Mouse (Mus musculus): Measurements from ENCODE around the gene Lsm10. TPM values are rescaled to one million over a fixed set of nuclear protein-coding genes. Genes with fewer than 3 reads are reported as not detected.

Gene Lsm10
- polyA plus RNA-seq, 1 experiment from 2014 or later, result 51.6 TPM

DNA sequence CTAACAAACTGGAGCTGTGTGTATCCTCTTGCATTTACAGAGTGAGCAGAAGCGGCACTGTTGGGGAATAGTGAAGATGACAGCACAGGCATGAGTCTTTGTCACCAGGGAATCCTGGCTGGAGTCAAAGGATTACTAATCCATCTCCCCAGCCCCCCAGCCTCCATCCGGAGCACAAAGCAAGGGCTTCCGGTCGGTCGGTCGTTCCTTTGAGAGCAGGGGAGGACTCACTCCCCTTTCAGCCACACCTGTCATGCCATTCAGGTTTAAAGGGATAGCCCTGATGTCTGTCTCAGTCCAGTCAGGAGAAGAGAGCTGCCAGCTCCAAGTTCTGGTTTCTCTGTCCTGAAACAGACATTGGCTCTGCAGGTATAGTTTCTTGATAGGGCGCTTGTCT, 14.7 kb downstream of the Lsm10 start:
- peaks cover 73% of the 10 kb centered on the region for H3K4me1 ChIP-seq
- H3K27me3 ChIP-seq (replicated peaks), result no peaks in the 10 kb centered on the region
- peak overlapping the region; percentile 82 for H3K27ac ChIP-seq (replicated peaks)
- no peaks in the 10 kb centered on the region for H3K9me3 ChIP-seq (replicated peaks)
- peak overlapping the region; percentile 36 for H3K4me2 ChIP-seq
- H3K9ac ChIP-seq (replicated peaks), result peak overlapping the region; percentile 7; the same call in 1 of the 2 replicates
- H3K4me3 ChIP-seq (replicated peaks), result no peak overlapping the region
- 19% methylated on average over 7 of the region's 7 CpGs for WGBS
- ATAC-seq (ENCODE audit: low FRiP score), result no peak
- H3K36me3 ChIP-seq, result no peaks in the 10 kb centered on the region

DNA sequence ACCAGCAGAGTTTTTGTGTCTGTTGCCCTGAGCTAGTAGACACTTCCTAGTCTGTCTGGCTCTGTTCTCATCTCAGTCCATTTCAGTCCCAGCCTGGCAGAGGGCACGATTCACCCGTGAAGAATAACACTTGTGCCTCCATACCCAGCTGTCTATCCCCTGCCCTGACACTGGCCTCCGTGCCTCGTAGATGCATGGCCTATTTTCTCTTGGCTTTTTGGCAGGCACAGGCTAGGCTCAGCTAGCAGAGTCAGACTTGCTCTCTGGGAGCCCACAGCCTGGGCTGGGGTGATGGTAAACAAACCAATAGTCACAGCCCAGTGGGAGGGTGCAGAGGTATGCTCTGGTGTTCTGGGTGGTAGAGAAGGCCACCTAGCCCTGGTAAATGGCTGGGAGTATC, 16.8 kb downstream of the Lsm10 start:
- H3K4me2 ChIP-seq, result no peak overlapping the region
- no peak for ATAC-seq (ENCODE audit: low FRiP score)
- H3K27ac ChIP-seq (replicated peaks), result no peak overlapping the region
- peaks cover 62% of the 10 kb centered on the region for H3K4me1 ChIP-seq
- no peaks in the 10 kb centered on the region for H3K27me3 ChIP-seq (replicated peaks)
- no peak overlapping the region for H3K4me3 ChIP-seq (replicated peaks)
- H3K36me3 ChIP-seq, result no peaks in the 10 kb centered on the region
- no peak overlapping the region for H3K9ac ChIP-seq (replicated peaks)
- no peaks in the 10 kb centered on the region for H3K9me3 ChIP-seq (replicated peaks)
- WGBS, result 60% methylated on average over 4 of the region's 4 CpGs

DNA sequence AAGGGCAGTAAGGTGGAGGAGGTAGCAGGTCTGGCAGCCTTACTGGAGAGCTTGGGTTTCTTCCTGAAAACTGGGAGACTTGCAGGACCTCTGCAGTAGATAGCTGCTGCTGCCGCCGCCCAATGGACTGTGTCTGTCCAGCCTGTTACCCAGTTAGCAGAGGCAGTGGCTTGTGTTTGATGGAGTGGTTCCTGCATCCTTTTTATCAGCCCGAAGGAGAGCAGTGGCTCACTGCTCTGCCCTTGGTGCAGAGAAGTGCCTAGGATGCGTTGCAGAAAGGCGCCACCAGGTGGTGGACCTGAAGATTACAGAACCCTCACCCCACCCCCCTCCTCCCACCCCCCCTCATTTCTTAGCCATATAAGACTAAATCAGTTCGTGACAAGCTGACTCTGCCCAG, 17.5 kb downstream of the Lsm10 start:
- Histone ChIP-seq H3K4me2 (no peak overlapping the region), H3K4me1 (peaks cover 62% of the 10 kb centered on the region), H3K9ac (replicated peaks) (no peak overlapping the region), H3K4me3 (replicated peaks) (no peak overlapping the region), H3K27me3 (replicated peaks) (no peaks in the 10 kb centered on the region), H3K27ac (replicated peaks) (no peak overlapping the region), H3K9me3 (replicated peaks) (no peaks in the 10 kb centered on the region), H3K36me3 (no peaks in the 10 kb centered on the region)
- whole genome bisulfite sequencing, result 14% methylated on average over 6 of the region's 6 CpGs
- no peak for ATAC-seq (ENCODE audit: low FRiP score)

DNA sequence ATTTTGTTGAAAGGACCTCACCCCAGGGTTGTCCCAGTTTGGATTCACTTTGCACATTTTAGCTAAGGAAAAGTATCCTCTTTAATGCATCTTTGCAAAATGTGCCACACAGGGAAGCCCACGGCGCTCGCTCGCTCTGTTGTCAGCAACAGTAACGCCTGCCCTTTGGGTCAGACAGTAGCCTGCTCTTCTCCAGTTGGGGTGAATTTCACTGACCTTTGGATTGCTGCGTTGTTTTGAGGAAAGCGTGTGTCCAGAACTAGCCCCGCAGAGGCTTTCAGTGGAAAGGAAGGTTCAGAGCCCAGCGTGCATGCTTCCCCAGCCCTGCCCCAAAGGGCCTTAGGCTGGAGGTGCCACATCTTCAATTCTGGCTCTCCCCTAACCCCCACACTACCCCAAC, 19.0 kb downstream of the Lsm10 start:
- no peaks in the 10 kb centered on the region for H3K36me3 ChIP-seq
- H3K4me3 ChIP-seq (replicated peaks), result no peak overlapping the region
- ATAC-seq (ENCODE audit: low FRiP score), result no peak
- H3K9me3 ChIP-seq (replicated peaks), result no peaks in the 10 kb centered on the region
- WGBS, result 91% methylated on average over 9 of the region's 9 CpGs
- H3K9ac ChIP-seq (replicated peaks), result no peak overlapping the region
- no peaks in the 10 kb centered on the region for H3K27me3 ChIP-seq (replicated peaks)
- H3K27ac ChIP-seq (replicated peaks), result no peak overlapping the region
- no peak overlapping the region for H3K4me2 ChIP-seq
- H3K4me1 ChIP-seq, result peaks cover 50% of the 10 kb centered on the region

DNA sequence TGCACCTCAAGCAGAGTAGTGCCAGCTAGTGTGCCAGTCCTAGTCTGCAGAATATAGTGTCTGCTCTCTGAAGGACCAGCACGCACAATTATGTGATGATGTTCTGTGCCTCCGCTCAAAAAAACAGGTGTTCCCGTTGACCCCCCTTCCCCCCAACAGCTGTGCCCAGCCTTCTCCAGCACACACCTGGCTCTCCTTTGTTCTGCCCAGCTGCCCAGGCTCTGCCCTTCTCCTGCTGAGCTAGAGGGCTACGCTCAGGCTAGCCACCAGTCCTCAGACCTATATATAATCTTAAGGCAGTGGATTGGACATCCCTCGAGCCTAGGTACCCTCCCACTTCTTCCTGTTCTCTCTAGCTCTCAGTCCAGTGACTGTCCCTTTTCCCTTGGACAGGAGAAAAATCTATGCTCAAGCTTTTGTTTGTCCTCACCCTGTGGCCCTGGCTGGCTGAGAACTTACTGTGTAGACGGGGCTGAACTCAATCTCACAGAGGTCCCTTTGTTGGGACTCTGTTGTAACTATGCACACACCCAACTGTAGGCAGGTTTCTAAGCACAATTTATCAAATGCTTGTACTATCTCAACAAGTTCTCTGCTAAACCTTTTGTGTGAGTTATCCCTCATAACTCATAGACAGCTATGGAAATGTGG, 19.6 kb downstream of the Lsm10 start:
- Histone ChIP-seq H3K36me3 (peaks cover 4% of the 10 kb centered on the region), H3K9ac (replicated peaks) (no peak overlapping the region), H3K4me1 (peaks cover 44% of the 10 kb centered on the region), H3K4me2 (no peak overlapping the region), H3K27ac (replicated peaks) (no peak overlapping the region), H3K27me3 (replicated peaks) (no peaks in the 10 kb centered on the region), H3K4me3 (replicated peaks) (no peak overlapping the region), H3K9me3 (replicated peaks) (no peaks in the 10 kb centered on the region)
- ATAC-seq (ENCODE audit: low FRiP score), result no peak
- 58% methylated on average over 6 of the region's 6 CpGs for WGBS

DNA sequence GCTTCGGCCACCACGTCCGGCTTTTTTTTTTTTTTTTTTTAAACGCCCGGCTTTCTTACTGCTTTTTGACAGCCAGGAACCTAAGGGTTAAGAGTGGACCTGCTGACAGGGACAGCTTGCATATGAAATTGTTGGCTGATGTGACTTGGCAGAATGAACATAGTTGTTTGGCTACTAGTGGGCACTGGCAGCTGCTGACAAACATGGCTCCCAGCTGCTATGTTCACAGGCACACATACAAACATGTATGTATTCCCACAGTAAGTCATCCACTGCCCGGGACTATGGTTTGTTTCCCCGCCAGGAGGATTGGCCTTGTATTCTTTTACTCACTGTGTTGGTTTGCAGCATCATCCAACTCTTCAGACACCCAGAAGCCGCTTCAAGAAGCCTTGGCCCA, 20.7 kb downstream of the Lsm10 start:
- Histone ChIP-seq H3K4me1 (peaks cover 33% of the 10 kb centered on the region), H3K4me3 (replicated peaks) (no peak overlapping the region), H3K27ac (replicated peaks) (no peak overlapping the region), H3K9me3 (replicated peaks) (no peaks in the 10 kb centered on the region), H3K9ac (replicated peaks) (no peak overlapping the region), H3K27me3 (replicated peaks) (no peaks in the 10 kb centered on the region), H3K36me3 (peaks cover 8% of the 10 kb centered on the region), H3K4me2 (no peak overlapping the region)
- no peak for ATAC-seq (ENCODE audit: low FRiP score)
- WGBS, result 82% methylated on average over 8 of the region's 8 CpGs

DNA sequence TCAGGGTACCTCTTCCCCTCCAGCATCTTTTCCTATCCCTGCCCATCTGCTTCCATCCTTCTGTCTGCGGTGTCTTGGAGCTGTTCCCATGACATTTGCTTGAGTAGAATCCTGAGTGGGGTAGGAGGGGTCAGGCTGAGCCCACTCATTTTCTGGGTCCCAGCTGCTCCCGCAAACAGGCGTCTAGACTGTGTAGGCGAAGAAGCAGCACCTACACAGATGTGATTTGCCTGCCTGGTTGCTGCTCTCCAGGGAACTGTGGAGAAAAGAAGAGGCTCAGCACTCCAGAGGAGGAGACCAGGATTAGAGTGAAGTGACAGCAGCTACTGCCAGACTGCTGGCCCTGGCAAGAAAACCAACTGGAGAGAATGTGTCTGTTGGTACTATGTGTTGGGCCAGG, 22.2 kb downstream of the Lsm10 start:
- 60% methylated on average over 4 of the region's 4 CpGs for WGBS
- peaks cover 8% of the 10 kb centered on the region for H3K36me3 ChIP-seq
- no peaks in the 10 kb centered on the region for H3K27me3 ChIP-seq (replicated peaks)
- H3K4me1 ChIP-seq, result peaks cover 28% of the 10 kb centered on the region
- no peak overlapping the region for H3K4me3 ChIP-seq (replicated peaks)
- no peak for ATAC-seq (ENCODE audit: low FRiP score)
- no peaks in the 10 kb centered on the region for H3K9me3 ChIP-seq (replicated peaks)
- no peak overlapping the region for H3K4me2 ChIP-seq
- no peak overlapping the region for H3K9ac ChIP-seq (replicated peaks)
- no peak overlapping the region for H3K27ac ChIP-seq (replicated peaks)

DNA sequence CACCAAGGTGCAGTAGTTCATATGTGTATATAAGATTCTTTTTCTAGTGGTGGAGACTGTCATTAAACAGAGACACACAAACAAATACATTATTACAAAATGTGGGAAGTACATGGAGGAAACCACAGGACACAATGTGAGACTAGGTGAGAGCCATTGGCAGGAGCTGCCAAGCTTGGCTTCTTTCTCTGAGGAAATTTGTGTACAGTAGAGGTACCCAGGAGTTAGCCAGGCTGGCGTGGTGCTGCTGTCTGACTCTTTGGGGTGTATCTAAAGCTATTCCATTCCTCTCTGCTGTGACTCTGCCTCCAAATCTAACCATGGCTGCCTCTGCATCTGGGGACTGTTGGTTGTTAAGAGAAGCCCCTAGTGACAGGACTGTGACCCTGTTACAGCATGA, 22.6 kb downstream of the Lsm10 start:
- H3K36me3 ChIP-seq, result peaks cover 9% of the 10 kb centered on the region
- no peak overlapping the region for H3K27ac ChIP-seq (replicated peaks)
- H3K9me3 ChIP-seq (replicated peaks), result no peaks in the 10 kb centered on the region
- no peak overlapping the region for H3K4me2 ChIP-seq
- H3K27me3 ChIP-seq (replicated peaks), result no peaks in the 10 kb centered on the region
- 77% methylated on average over 1 of the region's 1 CpGs for WGBS
- H3K9ac ChIP-seq (replicated peaks), result no peak overlapping the region
- ATAC-seq (ENCODE audit: low FRiP score), result no peak
- H3K4me3 ChIP-seq (replicated peaks), result no peak overlapping the region
- H3K4me1 ChIP-seq, result peaks cover 25% of the 10 kb centered on the region; the same call in 1 of the 2 replicates

DNA sequence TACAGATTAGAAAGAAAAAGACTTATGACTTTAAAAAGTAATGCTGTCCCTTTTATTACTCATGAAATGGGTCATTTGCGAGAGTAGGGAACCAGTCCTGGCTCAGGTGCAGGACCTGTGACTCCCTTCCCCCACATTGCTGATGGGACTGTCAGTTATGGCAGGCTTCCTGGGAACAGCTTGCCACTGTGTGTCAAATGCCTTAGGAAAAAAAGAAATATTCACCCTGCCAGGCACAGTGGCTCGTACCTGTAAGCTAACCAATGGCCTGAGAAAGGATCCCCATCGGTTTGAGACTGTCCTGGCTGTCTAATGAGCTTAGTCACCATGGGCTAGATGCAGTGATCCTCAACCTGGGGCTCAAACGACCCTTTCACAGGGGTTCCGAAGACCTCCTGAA, 23.6 kb downstream of the Lsm10 start:
- H3K4me3 ChIP-seq (replicated peaks), result no peak overlapping the region
- no peak overlapping the region for H3K27ac ChIP-seq (replicated peaks)
- H3K4me2 ChIP-seq, result no peak overlapping the region
- ATAC-seq (ENCODE audit: low FRiP score), result no peak
- peaks cover 19% of the 10 kb centered on the region for H3K36me3 ChIP-seq
- no peaks in the 10 kb centered on the region for H3K9me3 ChIP-seq (replicated peaks)
- WGBS, result 83% methylated on average over 5 of the region's 5 CpGs
- peaks cover 25% of the 10 kb centered on the region; the same call in 1 of the 2 replicates for H3K4me1 ChIP-seq
- H3K27me3 ChIP-seq (replicated peaks), result no peaks in the 10 kb centered on the region
- H3K9ac ChIP-seq (replicated peaks), result no peak overlapping the region

DNA sequence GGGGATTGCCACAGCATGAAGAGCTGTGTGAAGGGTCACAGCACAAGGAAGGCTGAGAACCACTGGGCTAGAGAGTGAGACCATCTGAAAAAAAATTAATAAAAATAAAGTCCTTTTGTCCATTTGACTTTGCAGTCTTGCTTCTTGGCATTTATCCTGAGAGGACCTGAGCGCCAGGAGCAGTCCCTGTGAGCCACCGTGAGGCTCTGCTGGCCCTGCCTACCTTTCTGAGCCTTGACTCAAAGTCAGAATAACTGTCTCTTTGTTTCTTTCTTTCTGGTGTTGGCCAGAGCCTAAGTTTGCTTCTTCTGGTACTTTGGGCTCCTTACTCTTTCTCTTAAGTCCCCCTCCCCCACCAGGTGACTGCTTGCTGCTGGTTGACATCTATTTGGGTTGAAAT, 24.1 kb downstream of the Lsm10 start:
- H3K9me3 ChIP-seq (replicated peaks), result no peaks in the 10 kb centered on the region
- H3K27me3 ChIP-seq (replicated peaks), result no peaks in the 10 kb centered on the region
- no peak overlapping the region for H3K4me2 ChIP-seq
- no peak overlapping the region for H3K27ac ChIP-seq (replicated peaks)
- WGBS, result 93% methylated on average over 2 of the region's 2 CpGs
- H3K36me3 ChIP-seq, result peaks cover 23% of the 10 kb centered on the region
- peaks cover 21% of the 10 kb centered on the region; the same call in 1 of the 2 replicates for H3K4me1 ChIP-seq
- H3K9ac ChIP-seq (replicated peaks), result no peak overlapping the region
- no peak for ATAC-seq (ENCODE audit: low FRiP score)
- H3K4me3 ChIP-seq (replicated peaks), result no peak overlapping the region

DNA sequence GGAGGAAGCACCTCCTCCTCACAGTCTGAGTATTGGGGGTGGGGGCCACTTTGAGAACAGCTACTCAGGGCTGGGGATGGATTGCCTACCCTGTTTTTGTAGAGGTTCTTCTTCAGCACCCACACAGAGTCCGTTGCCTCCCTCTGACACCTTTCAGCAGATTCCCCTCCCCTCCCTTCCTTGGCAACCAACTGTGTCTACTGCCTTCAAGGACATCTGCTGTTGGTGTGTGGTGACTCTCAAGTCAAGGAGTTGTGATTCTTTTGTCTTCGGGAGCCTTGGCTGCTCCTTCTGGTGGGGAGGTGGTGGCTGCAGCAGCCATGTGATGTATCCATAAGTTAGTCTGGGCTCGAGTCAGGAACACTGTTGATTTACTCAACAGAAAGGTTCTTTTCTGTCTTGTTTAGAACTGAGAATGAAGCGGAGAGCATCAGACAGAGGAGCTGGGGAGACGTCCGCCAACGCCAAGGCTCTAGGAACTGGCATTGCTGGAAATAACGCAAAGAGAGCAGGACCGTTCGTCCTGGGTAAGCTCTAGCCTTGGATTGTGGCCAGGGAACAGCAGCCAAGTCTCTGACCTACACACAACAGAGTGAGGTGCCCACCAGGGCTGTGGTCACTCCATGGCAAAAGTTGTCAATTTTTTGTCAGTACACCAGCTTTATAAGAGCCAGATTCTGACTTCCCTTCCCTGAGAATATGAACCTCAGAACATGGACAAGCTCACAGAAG, 27.1 kb downstream of the Lsm10 start:
- H3K36me3 ChIP-seq, result peaks cover 38% of the 10 kb centered on the region

DNA sequence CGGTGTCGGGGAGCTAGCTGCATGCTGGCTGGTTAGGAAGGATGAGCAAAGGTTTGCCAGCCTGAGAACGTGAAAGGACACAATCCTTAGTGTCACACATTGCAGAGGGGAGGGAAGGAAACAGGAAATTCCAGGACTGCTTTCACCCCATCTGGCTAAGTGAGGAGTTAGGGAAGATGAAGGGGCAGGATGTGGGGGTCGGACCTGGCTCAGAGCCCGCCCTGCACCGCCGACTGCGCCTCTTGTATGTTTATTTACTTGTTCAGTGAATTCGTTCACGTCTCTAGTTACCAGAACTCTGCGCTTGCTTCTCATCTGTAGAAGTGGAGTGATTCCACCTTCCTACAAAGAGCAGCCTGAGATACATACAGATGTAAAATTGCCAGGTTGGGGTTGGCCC, 34.1 kb downstream of the Lsm10 start:
- Histone ChIP-seq H3K27me3 (replicated peaks) (no peaks in the 10 kb centered on the region), H3K4me2 (no peak overlapping the region), H3K27ac (replicated peaks) (peak overlapping the region; percentile 69), H3K9ac (replicated peaks) (no peak overlapping the region), H3K9me3 (replicated peaks) (no peaks in the 10 kb centered on the region), H3K4me3 (replicated peaks) (no peak overlapping the region), H3K4me1 (peaks cover 25% of the 10 kb centered on the region), H3K36me3 (peaks cover 52% of the 10 kb centered on the region)
- WGBS, result 77% methylated on average over 11 of the region's 11 CpGs
- ATAC-seq (ENCODE audit: low FRiP score), result no peak

More for the DNA sequence above, 27.1 kb downstream of the Lsm10 start:
- no peak for ATAC-seq (ENCODE audit: low FRiP score)
- WGBS, result 84% methylated on average over 10 of the region's 10 CpGs
- no peak overlapping the region; the same call in 1 of the 2 replicates for H3K27ac ChIP-seq (replicated peaks)
- H3K27me3 ChIP-seq (replicated peaks), result no peaks in the 10 kb centered on the region
- H3K9ac ChIP-seq (replicated peaks), result no peak overlapping the region
- H3K4me2 ChIP-seq, result no peak overlapping the region
- H3K4me3 ChIP-seq (replicated peaks), result no peak overlapping the region
- H3K9me3 ChIP-seq (replicated peaks), result no peaks in the 10 kb centered on the region
- peaks cover 7% of the 10 kb centered on the region; the same call in 1 of the 2 replicates for H3K4me1 ChIP-seq
